Mouse (Mus musculus): ENCODE data around the gene Lbhd2. TPM values are rescaled to one million over a fixed set of nuclear protein-coding genes. Genes with fewer than 3 reads are reported as not detected.

The Lbhd2 gene
- total and polyA plus RNA-seq, 3 experiments = not detected

DNA sequence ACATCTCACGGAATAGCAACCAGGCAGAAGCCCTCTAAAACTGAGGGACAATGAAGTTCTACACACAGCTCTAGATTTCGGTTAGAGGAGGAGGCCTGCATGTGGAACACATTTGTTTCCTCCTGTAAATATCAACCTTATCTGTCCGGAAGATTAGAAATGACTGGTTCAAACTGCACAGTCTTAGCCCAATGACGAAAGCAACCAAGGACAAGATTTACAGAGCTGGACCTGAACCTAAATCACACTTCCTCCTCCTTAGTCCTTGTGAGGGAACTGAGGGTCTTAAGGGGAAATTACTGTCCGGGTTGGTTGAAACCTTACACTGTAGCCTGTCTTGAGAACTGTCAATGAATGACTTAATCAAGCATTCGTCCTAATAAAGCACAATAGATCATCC is 30.6 kb upstream of the Lbhd2 start:
- in situ Hi-C loops (cut with MboI; ENCODE audit: low pct_ligation_motif_present, low pct_unique_long_range_greater_than_20kb, low sequenced_read_pairs) (no loop called here), dilution Hi-C loops (cut with MboI; ENCODE audit: extremely low pct_ligation_motif_present, extremely low pct_unique_long_range_greater_than_20kb, low sequenced_read_pairs) (no loop called here)
- peaks cover 4 to 31% of the 10 kb centered on the region in 2 experiments for H3K4me1 ChIP-seq (ENCODE audit: control insufficient read depth in 1 of 2, insufficient read depth in 2 of 2)
- DNase-seq (ENCODE audit: extremely low read depth) = no peak
- peak overlapping the region; percentile 80 for H3K9ac ChIP-seq (ENCODE audit: insufficient read depth, low read depth)
- H3K27ac ChIP-seq (ENCODE audit: insufficient read depth, low read depth) = no peak overlapping the region
- TF ChIP-seq EP300 (IDR thresholded peaks at IDR 0.05; ENCODE audit: low read length) (no peak), MXI1 (IDR thresholded peaks at IDR 0.05; ENCODE audit: low read depth, low read length) (no peak)
- no peaks in the 10 kb centered on the region for H3K9me3 ChIP-seq (replicated peaks; ENCODE audit: low read length)
- H3K79me2 ChIP-seq (replicated peaks; ENCODE audit: control insufficient read depth, extremely low read depth, insufficient read depth, poor library complexity, severe bottlenecking) = no peaks in the 10 kb centered on the region; the same call in 1 of the 2 replicates
- peak overlapping the region in 2 of 3 experiments; percentile 39 to 99 for H3K4me3 ChIP-seq (replicated peaks in 1 of 3; ENCODE audit: low read depth in 2 of 3, low read length in 2 of 3, poor library complexity in 1 of 3)
- peaks cover 23% of the 10 kb centered on the region for H3K27me3 ChIP-seq (replicated peaks)
- peak overlapping the region; percentile 79 for H3K4me2 ChIP-seq (ENCODE audit: insufficient read depth, low read depth, poor library complexity, severe bottlenecking)
- H3K36me3 ChIP-seq (replicated peaks in 1 of 2; ENCODE audit: control insufficient read depth in 1 of 2, insufficient read depth in 1 of 2, low read length in 1 of 2) = peaks cover 0 to 2% of the 10 kb centered on the region in 2 experiments

DNA sequence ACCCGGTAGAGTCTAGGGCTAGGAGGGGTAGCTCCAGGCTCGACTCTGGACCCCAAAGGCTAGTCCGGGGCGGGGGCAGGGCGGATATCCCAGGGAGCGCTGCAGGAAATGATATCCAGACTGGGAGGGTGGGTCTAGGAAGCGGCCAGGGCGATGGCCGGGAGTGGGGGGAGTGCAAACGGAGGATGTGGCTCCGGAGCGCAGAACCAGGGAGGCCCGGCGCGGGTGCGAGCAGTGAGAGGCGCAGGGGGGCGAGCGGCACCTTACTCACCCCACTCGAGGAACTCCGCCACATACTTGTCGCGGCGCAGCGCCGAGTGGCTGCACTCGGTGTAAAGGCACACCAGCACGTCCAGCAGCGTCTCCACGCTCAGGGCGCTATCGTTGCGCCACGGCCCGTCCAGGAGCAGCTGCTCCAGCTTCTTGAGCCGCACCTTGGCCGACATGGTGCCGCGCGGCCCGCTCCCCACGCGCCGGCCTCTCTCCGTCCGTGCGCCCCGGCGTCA is 29.7 kb upstream of the Lbhd2 start:
- peak overlapping the region; percentile 79 for H3K4me2 ChIP-seq (ENCODE audit: insufficient read depth, low read depth, poor library complexity, severe bottlenecking)
- no peaks in the 10 kb centered on the region for H3K9me3 ChIP-seq (replicated peaks; ENCODE audit: low read length)
- DNase-seq (ENCODE audit: extremely low read depth) = no peak
- H3K9ac ChIP-seq (ENCODE audit: insufficient read depth, low read depth) = peak overlapping the region; percentile 80
- TF ChIP-seq ETS1 (conservative IDR thresholded peaks at IDR 0.05; ENCODE audit: low read depth, low read length) (no peak), E2F4 (IDR thresholded peaks at IDR 0.05; ENCODE audit: insufficient replicate concordance, low read depth, low read length) (no peak), TCF12 (IDR thresholded peaks at IDR 0.05; ENCODE audit: low read depth, low read length) (no peak), ZMIZ1 (IDR thresholded peaks at IDR 0.05; ENCODE audit: low read depth, low read length) (no peak), IRF4 (IDR thresholded peaks at IDR 0.05; ENCODE audit: low read depth, low read length) (0 out of 2 replicates have a peak, but pooled peaks have one; percentile 8)
- peak overlapping the region; percentile 76 to 99 (median 97) for H3K4me3 ChIP-seq (replicated peaks in 1 of 3; ENCODE audit: low read depth in 2 of 3, low read length in 2 of 3, poor library complexity in 1 of 3)
- H3K36me3 ChIP-seq (replicated peaks in 1 of 2; ENCODE audit: control insufficient read depth in 1 of 2, insufficient read depth in 1 of 2, low read length in 1 of 2) = peaks cover 0 to 2% of the 10 kb centered on the region in 2 experiments
- H3K27me3 ChIP-seq (replicated peaks) = peaks cover 32% of the 10 kb centered on the region
- 0 out of 2 replicates have a peak overlapping the region, but pooled peaks have one; percentile 2 for H3K27ac ChIP-seq (ENCODE audit: insufficient read depth, low read depth)
- peaks cover 4 to 31% of the 10 kb centered on the region in 2 experiments for H3K4me1 ChIP-seq (ENCODE audit: control insufficient read depth in 1 of 2, insufficient read depth in 2 of 2)
- H3K79me2 ChIP-seq (replicated peaks; ENCODE audit: control insufficient read depth, extremely low read depth, insufficient read depth, poor library complexity, severe bottlenecking) = no peaks in the 10 kb centered on the region; the same call in 1 of the 2 replicates
- dilution Hi-C loops (cut with MboI; ENCODE audit: extremely low pct_ligation_motif_present, extremely low pct_unique_long_range_greater_than_20kb, low sequenced_read_pairs) = no loop called here
- in situ Hi-C loops (cut with MboI; ENCODE audit: low pct_ligation_motif_present, low pct_unique_long_range_greater_than_20kb, low sequenced_read_pairs) = no loop called here

DNA sequence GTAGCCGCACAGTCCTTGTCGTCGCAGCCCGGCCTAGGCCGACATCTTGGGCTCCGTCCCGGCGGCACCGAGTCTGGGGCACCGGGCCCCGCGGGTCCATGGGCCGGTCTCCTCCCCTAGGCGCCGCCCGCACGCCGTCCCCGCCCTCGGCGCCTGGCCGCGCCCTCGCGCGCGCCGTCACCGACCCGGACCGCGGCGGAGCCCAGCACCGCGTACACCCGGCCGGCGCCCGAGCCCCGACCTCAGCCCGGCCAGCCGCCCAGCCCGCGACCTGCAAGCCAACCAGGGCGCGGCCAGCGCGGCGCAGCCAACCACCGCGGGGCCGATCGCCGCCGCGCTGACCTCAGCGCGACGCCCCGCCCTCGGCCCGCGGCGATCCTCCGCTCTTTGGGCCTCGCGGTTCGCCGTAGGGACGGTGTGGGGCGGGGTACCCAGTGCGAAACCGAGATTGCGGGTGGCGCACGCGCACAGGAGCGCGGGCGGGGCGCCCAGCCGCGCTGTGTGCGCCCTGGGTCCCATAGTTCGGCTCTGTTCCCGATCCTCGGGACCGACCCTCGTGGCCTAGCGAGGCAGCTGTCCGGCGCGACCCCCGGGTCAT is 29.1 kb upstream of the Lbhd2 start, which contains the start of gene Cdc42bpb:
TSS of gene Cdc42bpb (minus strand) at position 343 of the 598 bp plus-strand sequence.
- Histone ChIP-seq H3K4me3 (replicated peaks in 1 of 3; ENCODE audit: low read depth in 2 of 3, low read length in 2 of 3, poor library complexity in 1 of 3) (peak within 1 kb of the TSS; percentile 78 to 99 (median 97)), H3K9me3 (replicated peaks; ENCODE audit: low read length) (no peaks in the 10 kb centered on the region), H3K27ac (ENCODE audit: insufficient read depth, low read depth) (0 out of 2 replicates have a peak within 1 kb of the TSS, but pooled peaks have one; percentile 2), H3K4me2 (ENCODE audit: insufficient read depth, low read depth, poor library complexity, severe bottlenecking) (peak within 1 kb of the TSS; percentile 79), H3K79me2 (replicated peaks; ENCODE audit: control insufficient read depth, extremely low read depth, insufficient read depth, poor library complexity, severe bottlenecking) (no peaks in the 10 kb centered on the region), H3K27me3 (replicated peaks) (peaks cover 34% of the 10 kb centered on the region), H3K9ac (ENCODE audit: insufficient read depth, low read depth) (peak within 1 kb of the TSS; percentile 80), H3K4me1 (ENCODE audit: control insufficient read depth in 1 of 2, insufficient read depth in 2 of 2) (peaks cover 4 to 31% of the 10 kb centered on the region in 2 experiments), H3K36me3 (replicated peaks in 1 of 2; ENCODE audit: control insufficient read depth in 1 of 2, insufficient read depth in 1 of 2, low read length in 1 of 2) (peaks cover 0 to 2% of the 10 kb centered on the region in 2 experiments)
- in situ Hi-C loops (cut with MboI; ENCODE audit: low pct_ligation_motif_present, low pct_unique_long_range_greater_than_20kb, low sequenced_read_pairs) (no loop called here), dilution Hi-C loops (cut with MboI; ENCODE audit: extremely low pct_ligation_motif_present, extremely low pct_unique_long_range_greater_than_20kb, low sequenced_read_pairs) (no loop called here)
- peak; percentile 77 for DNase-seq (ENCODE audit: extremely low read depth)
- TF ChIP-seq MXI1 (IDR thresholded peaks at IDR 0.05; ENCODE audit: low read depth, low read length) (peak; percentile 57; the same call in 1 of the 2 replicates), MYC (IDR thresholded peaks at IDR 0.05; ENCODE audit: low read depth, low read length) (no peak), ZKSCAN1 (IDR thresholded peaks at IDR 0.05; ENCODE audit: borderline replicate concordance, low read depth, low read length) (no peak), GABPA (IDR thresholded peaks at IDR 0.05; ENCODE audit: insufficient replicate concordance, low read depth, low read length) (no peak), BHLHE40 (IDR thresholded peaks at IDR 0.05; ENCODE audit: low read depth, low read length) (peak; percentile 69), POLR2AphosphoS2 (IDR thresholded peaks at IDR 0.05; ENCODE audit: low read depth, low read length) (no peak), ZMIZ1 (IDR thresholded peaks at IDR 0.05; ENCODE audit: low read depth, low read length) (peak; percentile 74), POLR2A (IDR thresholded peaks at IDR 0.05; ENCODE audit: low read depth, low read length) (peak; percentile 93), RCOR1 (conservative IDR thresholded peaks at IDR 0.05; ENCODE audit: low read depth, low read length) (no peak), E2F4 (IDR thresholded peaks at IDR 0.05; ENCODE audit: insufficient replicate concordance, low read depth, low read length) (no peak), USF1 (IDR thresholded peaks at IDR 0.05; ENCODE audit: low read depth, low read length) (no peak), CTCF (conservative IDR thresholded peaks at IDR 0.05 in 1 of 2, IDR thresholded peaks at IDR 0.05 in 1 of 2; ENCODE audit: low read depth in 2 of 2, low read length in 2 of 2) (no peak), JUN (IDR thresholded peaks at IDR 0.05; ENCODE audit: insufficient read depth, low read depth, low read length) (no peak), PAX5 (IDR thresholded peaks at IDR 0.05; ENCODE audit: low read length) (no peak), SIN3A (IDR thresholded peaks at IDR 0.05; ENCODE audit: low read length) (peak; percentile 54), USF2 (conservative IDR thresholded peaks at IDR 0.05; ENCODE audit: low read depth, low read length) (no peak), IRF4 (IDR thresholded peaks at IDR 0.05; ENCODE audit: low read depth, low read length) (peak; percentile 82), ZNF384 (IDR thresholded peaks at IDR 0.05; ENCODE audit: low read depth, low read length) (no peak), MAFK (IDR thresholded peaks at IDR 0.05; ENCODE audit: insufficient replicate concordance, low read length) (no peak), SMC3 (IDR thresholded peaks at IDR 0.05; ENCODE audit: low read depth, low read length) (no peak), MAX (IDR thresholded peaks at IDR 0.05; ENCODE audit: low read length) (no peak; the same call in 1 of the 2 replicates)
